Mouse (Mus musculus) hindbrain, embryonic 13.5 days (tissue): ENCODE measurements around the gene Spem1. TPM values are rescaled to one million over a fixed set of nuclear protein-coding genes. Genes with fewer than 3 reads are reported as not detected.
"Not testable (repeated sequence)": the region's sequence is repeated elsewhere in the genome, so short reads cannot be mapped to it uniquely, and the experiment has no call there.

Experiments
- ATAC-seq: fragments of 200-750 bp; cut with Nextera tagmentation; 2 replicates; pipeline ENCODE4 v1.8.0; 2017; ENCODE audit warnings: moderate TSS enrichment; ENCODE audit not compliant: low FRiP score
- H3K27ac ChIP-seq: fragments of 300-500 bp; sonication (generic); 2 replicates; pipeline ENCODE4 v1.5.1; 2015; ENCODE audit warnings: inconsistent platforms, mild to moderate bottlenecking, moderate library complexity
- H3K27me3 ChIP-seq: fragments of 300-500 bp; sonication (generic); 2 replicates; pipeline ENCODE4 v1.6.1; 2015; ENCODE audit warnings: mild to moderate bottlenecking, inconsistent platforms
- H3K36me3 ChIP-seq: fragments of 300-500 bp; sonication (generic); 2 replicates; pipeline ENCODE4 v1.6.1; 2015; ENCODE audit warnings: mild to moderate bottlenecking, inconsistent platforms
- H3K4me1 ChIP-seq: fragments of 300-500 bp; sonication (generic); replicated peaks from 2 replicates; pipeline ENCODE4 v1.6.1; 2015; ENCODE audit warnings: inconsistent platforms
- H3K4me2 ChIP-seq: fragments of 300-500 bp; sonication (generic); 2 replicates; pipeline ENCODE4 v1.6.1; 2015; ENCODE audit warnings: inconsistent platforms, mild to moderate bottlenecking, moderate library complexity
- H3K4me3 ChIP-seq: fragments of 300-500 bp; sonication (generic); 2 replicates; pipeline ENCODE4 v1.5.1; 2015; ENCODE audit warnings: mild to moderate bottlenecking, inconsistent platforms
- H3K9ac ChIP-seq: fragments of 300-500 bp; sonication (generic); 2 replicates; pipeline ENCODE4 v1.6.1; 2015; ENCODE audit warnings: mild to moderate bottlenecking, inconsistent platforms
- H3K9me3 ChIP-seq: fragments of 300-500 bp; sonication (generic); 2 replicates; pipeline ENCODE4 v1.6.1; 2016; ENCODE audit warnings: inconsistent platforms
- WGBS: fragments of 180-500 bp; shearing (Covaris S2); methylation state at CpG from one replicate; pipeline ENCODE4 v1.1.7; 2015; 5-methylcytosine and 5-hydroxymethylcytosine counted together
- polyA plus RNA-seq: library from polyadenylated mRNA; unstranded; fragments of >200 nt; fragmentation: Nextera tagmentation; extraction: Ambion mirVana; gene quantifications from 2 replicates; pipeline ENCODE4 v1.2.1, GENCODE M21; 2015

Gene Spem1
- 0.70 and 0.81 TPM in 2 replicates for polyA plus RNA-seq

DNA sequence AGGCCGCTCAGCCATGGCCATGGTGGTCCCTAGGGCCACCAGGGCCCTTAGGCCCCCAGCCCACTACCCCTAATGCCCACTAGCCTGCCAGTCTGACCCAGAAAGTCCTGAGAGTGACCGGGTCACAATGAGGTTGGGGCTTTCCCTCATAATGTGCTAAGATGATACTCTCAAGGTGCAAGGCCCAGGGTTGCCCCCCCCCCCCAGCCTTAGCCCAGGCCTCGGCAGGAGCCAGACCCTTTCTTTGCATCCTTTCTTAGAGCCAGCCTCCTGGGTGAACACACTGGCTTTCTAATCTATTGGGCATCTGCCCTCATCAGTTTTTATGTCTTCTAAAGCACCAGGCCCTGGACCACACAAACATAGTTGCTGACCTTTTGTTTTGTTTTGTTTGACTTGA is at the start of gene Spem1:
Spem1 (minus strand) TSS at position 101 of the 400 bp plus-strand sequence.
- Histone ChIP-seq H3K27ac (no peak within 1 kb of the TSS), H3K27me3 (no peaks in the 10 kb centered on the region), H3K4me1 (no peaks in the 10 kb centered on the region), H3K4me3 (no peak within 1 kb of the TSS), H3K9ac (no peak within 1 kb of the TSS), H3K9me3 (no peaks in the 10 kb centered on the region), H3K36me3 (peaks cover 31% of the 10 kb centered on the region), H3K4me2 (no peak within 1 kb of the TSS)
- WGBS = 93% methylated on average over 3 of the region's 3 CpGs
- no peak for ATAC-seq

DNA sequence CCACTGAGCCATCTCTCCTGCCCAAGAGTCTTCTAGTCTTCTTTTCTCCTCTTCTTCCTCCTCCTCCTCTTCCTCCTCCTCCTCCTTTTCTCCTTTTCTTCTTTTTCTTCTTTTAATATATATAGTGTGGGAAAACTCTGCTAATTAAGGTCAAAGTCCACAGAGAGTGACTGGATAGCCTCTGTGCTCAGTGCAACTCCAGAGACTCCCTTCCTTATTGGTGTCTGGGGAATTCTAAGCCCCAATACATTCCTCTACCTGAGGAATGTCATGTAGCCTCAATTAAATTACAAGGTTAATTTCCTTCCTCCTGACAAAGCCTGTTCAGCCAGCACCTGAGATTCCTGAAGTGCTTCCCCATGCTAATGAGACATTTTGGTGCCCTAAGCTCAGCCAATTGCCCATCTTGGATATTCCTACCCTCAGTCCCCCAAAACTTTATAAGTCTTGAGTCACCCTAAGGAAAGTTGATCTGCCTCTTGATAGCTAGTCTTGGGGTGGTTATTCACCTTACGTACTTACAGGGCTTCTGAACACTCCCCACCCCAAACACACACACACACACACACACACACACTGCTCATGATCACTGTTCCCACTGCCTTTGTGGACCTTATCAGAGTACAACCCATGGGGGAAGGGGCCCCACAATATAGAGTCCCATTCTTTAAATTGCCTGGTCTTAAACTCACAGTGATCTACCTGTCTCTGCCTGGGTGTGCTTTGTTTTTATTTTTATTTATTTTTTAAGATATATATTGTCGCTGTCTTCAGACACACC is 48.5 kb upstream of the Spem1 start:
- Histone ChIP-seq H3K27me3 (no peaks in the 10 kb centered on the region; the same call in 1 of the 2 replicates), H3K36me3 (no peaks in the 10 kb centered on the region), H3K4me3 (no peak overlapping the region), H3K9ac (no peak overlapping the region), H3K27ac (no peak overlapping the region), H3K9me3 (no peaks in the 10 kb centered on the region), H3K4me1 (no peaks in the 10 kb centered on the region), H3K4me2 (no peak overlapping the region)
- no peak for ATAC-seq
- WGBS = 94% methylated on average over 2 of the region's 2 CpGs

DNA sequence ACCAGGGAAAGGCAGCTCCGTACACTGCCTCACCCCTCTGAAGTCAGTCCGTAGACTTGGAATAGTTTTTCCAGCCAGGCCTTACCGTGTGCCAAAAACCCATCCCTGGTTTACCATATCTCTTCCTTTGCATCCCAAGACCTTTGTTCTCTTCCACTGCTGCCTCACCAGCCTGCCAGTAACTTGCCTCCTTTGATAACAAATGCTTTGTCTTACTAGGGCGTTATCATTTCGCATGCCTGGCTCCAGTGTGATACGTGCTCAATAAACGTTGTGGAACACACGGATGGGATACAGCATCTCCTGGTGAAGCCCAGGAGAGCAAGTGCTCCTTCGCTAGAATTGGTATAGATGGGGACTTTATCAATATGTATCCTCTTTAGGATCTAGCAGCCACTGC is 45.4 kb upstream of the Spem1 start:
- Histone ChIP-seq H3K9me3 (no peaks in the 10 kb centered on the region), H3K9ac (0 out of 2 replicates have a peak overlapping the region, but pooled peaks have one; percentile 39), H3K4me3 (no peak overlapping the region), H3K27me3 (no peaks in the 10 kb centered on the region; the same call in 1 of the 2 replicates), H3K27ac (no peak overlapping the region), H3K36me3 (no peaks in the 10 kb centered on the region), H3K4me1 (no peaks in the 10 kb centered on the region), H3K4me2 (no peak overlapping the region)
- no peak for ATAC-seq
- whole genome bisulfite sequencing = 73% methylated on average over 9 of the region's 9 CpGs

DNA sequence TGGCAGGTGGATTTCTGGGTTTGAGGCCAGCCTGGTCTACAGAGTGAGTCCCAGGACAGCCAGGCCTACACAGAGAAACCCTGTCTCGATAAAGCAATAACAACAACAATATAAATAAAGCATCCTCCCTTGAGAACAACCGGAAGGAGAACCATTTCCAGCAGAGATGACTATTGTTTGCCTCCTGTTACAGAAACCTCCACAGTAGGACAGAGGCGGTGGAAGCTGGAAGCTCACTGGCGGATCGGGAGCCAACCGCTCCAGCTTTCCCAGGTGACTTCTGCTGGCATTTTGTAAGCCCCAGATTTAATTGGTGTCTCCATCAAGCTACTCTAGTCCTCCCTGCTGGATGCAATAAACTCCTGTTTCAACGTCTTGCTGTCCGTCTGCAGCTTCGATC is 43.6 kb upstream of the Spem1 start:
- ATAC-seq = no peak
- Histone ChIP-seq H3K4me1 (no peaks in the 10 kb centered on the region), H3K4me3 (no peak overlapping the region), H3K27me3 (no peaks in the 10 kb centered on the region; the same call in 1 of the 2 replicates), H3K9ac (no peak overlapping the region; the same call in 1 of the 2 replicates), H3K4me2 (no peak overlapping the region), H3K36me3 (no peaks in the 10 kb centered on the region), H3K27ac (no peak overlapping the region), H3K9me3 (no peaks in the 10 kb centered on the region)
- 79% methylated on average over 9 of the region's 9 CpGs for WGBS

DNA sequence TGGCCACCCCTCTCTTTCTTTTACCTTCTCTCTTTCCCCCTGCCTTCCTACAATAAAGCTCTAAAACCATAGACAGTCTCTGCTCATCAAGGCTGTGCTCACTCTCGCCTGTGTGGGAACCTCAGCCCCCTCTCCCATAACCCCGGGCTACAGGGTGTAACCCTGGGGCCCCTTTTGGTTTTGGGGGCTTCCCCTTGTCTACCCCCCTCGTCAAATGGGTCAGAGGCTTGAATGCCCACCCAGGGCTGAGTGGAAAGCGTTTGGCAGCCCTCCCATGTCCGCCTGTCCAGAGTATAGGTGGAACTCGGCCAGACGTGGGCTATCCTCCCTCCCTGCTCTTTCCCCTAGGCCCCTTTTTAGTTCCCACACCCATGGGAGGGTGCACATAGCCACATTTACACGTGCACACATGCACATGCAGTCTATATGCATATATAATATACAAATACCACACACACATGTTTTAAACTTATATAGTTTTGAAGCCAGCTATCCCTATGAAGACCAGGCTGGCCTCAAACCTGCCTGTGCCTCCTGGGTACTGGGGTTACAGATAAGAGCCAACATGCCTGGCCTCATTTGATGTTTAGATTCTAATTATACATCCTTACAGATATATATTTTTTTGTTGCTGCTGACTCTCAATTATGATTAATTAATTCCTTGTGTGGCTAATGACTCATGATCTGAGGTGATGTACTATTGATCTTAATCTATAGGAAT is 42.3 kb upstream of the Spem1 start:
- no peak overlapping the region for H3K27ac ChIP-seq
- peaks cover 6% of the 10 kb centered on the region for H3K27me3 ChIP-seq
- no peaks in the 10 kb centered on the region for H3K9me3 ChIP-seq
- H3K9ac ChIP-seq = no peak overlapping the region
- H3K36me3 ChIP-seq = no peaks in the 10 kb centered on the region
- no peak overlapping the region for H3K4me3 ChIP-seq
- 56% methylated on average over 8 of the region's 8 CpGs for WGBS
- no peak overlapping the region for H3K4me2 ChIP-seq
- ATAC-seq = no peak
- H3K4me1 ChIP-seq = no peaks in the 10 kb centered on the region

DNA sequence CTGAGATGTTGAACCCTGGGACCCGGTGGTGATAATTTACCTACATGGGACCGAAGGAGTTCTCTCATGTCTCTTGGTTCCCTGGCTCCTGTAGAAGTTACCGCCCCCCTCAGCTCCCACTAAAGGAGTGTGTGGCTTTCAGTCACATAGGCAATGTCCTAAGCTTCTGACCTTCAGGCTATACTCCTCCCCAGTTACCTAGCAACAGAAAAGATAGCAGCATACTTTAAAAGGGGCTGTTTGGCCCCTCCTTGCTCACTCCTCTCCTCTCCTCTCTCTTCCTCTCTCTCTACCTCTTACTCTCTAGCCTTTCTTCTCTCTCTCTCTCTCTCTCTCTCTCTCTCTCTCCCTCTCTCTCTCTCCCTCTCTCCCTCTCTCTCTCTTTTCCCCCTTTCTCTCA is 41.7 kb upstream of the Spem1 start:
- not testable (repeated sequence) for H3K9me3 ChIP-seq, H3K4me3 ChIP-seq, H3K9ac ChIP-seq, H3K27ac ChIP-seq, H3K4me1 ChIP-seq, H3K4me2 ChIP-seq, H3K36me3 ChIP-seq, ATAC-seq
- WGBS = 83% methylated on average over 3 of the region's 3 CpGs
- peaks cover 12% of the 10 kb centered on the region for H3K27me3 ChIP-seq

DNA sequence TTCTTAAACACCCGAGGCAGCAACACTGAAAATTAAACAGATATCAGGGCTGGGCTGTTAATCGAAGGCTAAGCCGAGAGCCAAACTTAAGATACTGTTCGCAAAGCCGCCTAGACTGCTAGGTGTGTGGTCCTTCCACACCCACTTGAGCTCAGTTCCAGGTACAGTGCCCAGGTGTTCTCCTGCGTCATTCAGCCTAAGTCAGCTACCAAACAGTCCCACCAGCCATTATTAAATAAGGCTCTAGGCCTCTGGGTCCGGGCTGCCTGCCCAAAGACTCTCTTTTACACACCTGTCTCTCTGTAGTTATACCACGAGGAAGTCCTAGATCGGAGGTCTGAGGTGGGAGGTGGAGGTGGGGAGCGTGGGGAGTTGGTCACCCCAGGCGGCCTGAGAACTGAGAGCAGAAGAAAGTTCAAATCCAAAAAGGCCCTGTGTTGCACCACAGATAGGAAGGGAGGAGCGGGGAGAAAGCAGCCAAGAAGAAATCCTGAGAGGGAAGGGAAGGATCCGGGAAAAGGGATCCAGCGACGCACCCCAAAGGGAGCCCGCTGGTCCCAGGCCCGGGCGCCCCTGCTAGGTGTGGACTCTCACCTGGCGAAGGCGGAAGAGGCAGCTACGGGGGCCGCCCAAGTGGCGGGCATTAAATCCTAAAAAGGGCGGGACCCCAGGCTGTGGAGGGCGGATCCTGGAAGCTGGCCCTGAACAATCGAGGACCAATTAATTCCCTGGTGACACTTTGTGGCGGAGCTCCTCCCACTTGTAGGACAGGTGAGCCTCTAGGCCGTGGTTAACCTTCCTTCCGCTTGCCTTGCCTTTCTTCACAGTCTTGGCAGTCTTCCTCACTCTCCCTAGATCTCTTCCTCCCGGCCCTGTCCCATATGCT is 36.4 kb upstream of the Spem1 start, which contains the start of gene Tnk1:
Tnk1 (minus strand) TSS at position 618 of the 886 bp plus-strand sequence.
- H3K4me1 ChIP-seq = peaks cover 6% of the 10 kb centered on the region; the same call in 1 of the 2 replicates
- no peak within 1 kb of the TSS for H3K27ac ChIP-seq
- no peak within 1 kb of the TSS for H3K9ac ChIP-seq
- H3K4me3 ChIP-seq = no peak within 1 kb of the TSS
- no peaks in the 10 kb centered on the region for H3K9me3 ChIP-seq
- 23% methylated on average over 30 of the region's 30 CpGs for WGBS
- H3K27me3 ChIP-seq = peaks cover 35% of the 10 kb centered on the region
- no peak within 1 kb of the TSS for H3K4me2 ChIP-seq
- no peak for ATAC-seq
- no peaks in the 10 kb centered on the region for H3K36me3 ChIP-seq

DNA sequence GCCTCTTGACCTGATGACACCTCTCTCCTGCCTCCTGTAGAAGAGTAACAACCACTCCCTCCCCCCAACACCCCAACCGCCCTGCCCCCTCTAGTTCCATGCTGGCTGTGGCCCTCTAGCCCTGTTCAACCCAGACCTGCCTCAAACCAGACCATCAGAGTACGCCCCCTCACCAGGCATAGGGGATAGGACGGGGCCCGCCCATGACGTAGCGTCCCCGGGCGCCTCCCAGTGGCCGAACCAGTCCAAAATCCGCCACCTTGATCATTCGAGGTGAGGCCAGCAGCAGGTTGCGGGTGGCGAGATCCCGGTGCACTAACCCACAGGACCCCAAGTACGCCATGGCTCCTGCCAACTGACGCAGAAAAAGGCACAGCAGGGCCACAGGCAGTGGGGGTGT is 33.4 kb upstream of the Spem1 start:
- 17% methylated on average over 16 of the region's 16 CpGs for WGBS
- Histone ChIP-seq H3K27ac (no peak overlapping the region), H3K4me1 (peaks cover 7% of the 10 kb centered on the region), H3K9ac (no peak overlapping the region), H3K27me3 (peaks cover 35% of the 10 kb centered on the region), H3K4me3 (no peak overlapping the region), H3K4me2 (no peak overlapping the region), H3K9me3 (no peaks in the 10 kb centered on the region), H3K36me3 (peaks cover 25% of the 10 kb centered on the region)
- no peak for ATAC-seq

DNA sequence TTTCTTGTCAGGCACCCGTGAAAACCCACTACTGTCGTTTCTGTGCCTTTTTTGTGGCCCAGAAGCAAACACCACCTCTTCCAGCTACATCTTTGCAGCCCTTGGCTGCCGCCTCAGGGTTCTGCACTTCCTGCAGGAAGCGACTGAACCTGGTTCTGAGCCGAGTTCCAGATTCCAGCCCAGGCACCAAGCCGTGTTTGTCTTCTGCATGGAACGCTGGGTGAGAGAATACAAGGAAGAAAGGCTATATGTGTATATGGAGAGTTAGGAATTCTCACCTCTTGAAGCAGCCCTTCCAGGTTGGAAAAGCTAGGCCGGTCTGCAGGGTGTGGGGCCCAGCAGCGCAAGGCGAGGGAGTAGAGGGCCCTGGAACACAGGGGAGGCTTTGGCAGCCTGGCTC is 32.7 kb upstream of the Spem1 start:
- ATAC-seq = no peak
- no peak overlapping the region for H3K4me3 ChIP-seq
- H3K4me1 ChIP-seq = peaks cover 14% of the 10 kb centered on the region
- H3K9me3 ChIP-seq = no peaks in the 10 kb centered on the region
- no peak overlapping the region for H3K9ac ChIP-seq
- H3K27ac ChIP-seq = no peak overlapping the region; the same call in 1 of the 2 replicates
- H3K4me2 ChIP-seq = no peak overlapping the region
- peaks cover 32% of the 10 kb centered on the region for H3K36me3 ChIP-seq
- H3K27me3 ChIP-seq = peaks cover 32% of the 10 kb centered on the region
- WGBS = 88% methylated on average over 10 of the region's 10 CpGs

DNA sequence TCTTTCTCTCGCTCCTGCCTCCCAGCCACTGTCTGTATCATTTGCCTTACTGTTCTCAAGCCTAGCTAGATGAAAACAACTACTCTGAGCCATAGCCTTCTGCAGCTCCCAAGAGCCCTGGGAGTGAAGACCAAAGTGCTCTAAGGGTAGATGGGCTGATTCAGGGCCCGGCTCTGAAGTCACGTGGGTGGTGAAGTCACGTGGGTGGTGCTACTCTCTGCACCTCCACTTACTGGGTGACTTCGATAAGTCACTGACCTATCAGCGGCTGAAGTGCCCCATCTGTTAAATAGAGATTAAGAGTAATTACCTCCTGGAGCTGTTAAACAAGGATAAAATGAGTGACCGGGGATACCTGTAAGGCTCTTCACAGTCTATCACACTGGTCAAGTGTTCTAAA is 32.0 kb upstream of the Spem1 start:
- H3K27ac ChIP-seq = no peak overlapping the region
- H3K4me1 ChIP-seq = peaks cover 18% of the 10 kb centered on the region
- H3K4me3 ChIP-seq = no peak overlapping the region
- H3K9ac ChIP-seq = no peak overlapping the region
- H3K9me3 ChIP-seq = no peaks in the 10 kb centered on the region
- no peak for ATAC-seq
- no peak overlapping the region for H3K4me2 ChIP-seq
- H3K27me3 ChIP-seq = peaks cover 26% of the 10 kb centered on the region
- peaks cover 39% of the 10 kb centered on the region for H3K36me3 ChIP-seq
- 78% methylated on average over 7 of the region's 7 CpGs for WGBS

DNA sequence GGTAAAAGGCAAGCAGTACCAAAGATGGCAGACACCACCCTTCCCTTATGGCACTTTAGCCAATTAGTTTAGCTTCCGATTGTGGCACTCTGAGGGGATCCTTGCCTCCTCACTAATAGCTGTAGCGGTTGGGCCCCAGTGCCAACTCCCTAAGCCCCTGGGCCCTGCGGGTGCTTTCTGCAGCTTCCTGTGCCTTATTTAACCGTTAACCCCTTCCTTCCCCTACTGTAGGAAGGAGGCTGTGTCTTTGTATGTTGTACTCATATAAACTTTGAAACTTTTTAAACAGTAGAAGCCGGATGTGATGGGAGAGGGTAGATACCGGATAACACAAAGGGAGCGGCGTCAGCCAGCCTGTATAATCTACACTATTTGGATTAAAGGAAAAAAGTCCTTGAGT is 28.8 kb upstream of the Spem1 start:
- Histone ChIP-seq H3K4me3 (no peak overlapping the region), H3K9ac (no peak overlapping the region), H3K27ac (no peak overlapping the region), H3K4me1 (peaks cover 43% of the 10 kb centered on the region), H3K4me2 (no peak overlapping the region), H3K36me3 (peaks cover 49% of the 10 kb centered on the region), H3K9me3 (no peaks in the 10 kb centered on the region), H3K27me3 (no peaks in the 10 kb centered on the region)
- ATAC-seq = no peak
- 79% methylated on average over 8 of the region's 8 CpGs for WGBS

DNA sequence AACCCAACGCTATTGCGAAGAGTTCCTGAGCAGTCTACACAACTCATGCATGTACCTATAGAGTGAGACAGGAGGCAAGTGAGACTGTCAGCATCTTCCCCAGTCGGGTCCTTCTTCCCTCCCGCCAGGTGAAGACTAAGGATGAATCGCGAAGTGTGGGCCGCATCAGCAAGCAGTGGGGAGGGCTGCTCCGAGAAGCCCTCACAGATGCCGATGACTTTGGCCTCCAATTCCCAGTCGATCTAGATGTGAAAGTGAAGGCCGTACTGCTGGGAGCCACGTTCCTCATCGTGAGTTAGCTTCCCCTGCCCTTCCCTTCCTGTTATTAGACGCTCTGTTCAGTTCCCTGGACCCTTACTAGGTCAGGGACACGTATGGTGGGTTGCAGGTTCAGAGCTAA is 27.9 kb upstream of the Spem1 start:
- H3K27ac ChIP-seq = no peak overlapping the region
- WGBS = 95% methylated on average over 15 of the region's 15 CpGs
- H3K4me3 ChIP-seq = no peak overlapping the region
- no peaks in the 10 kb centered on the region for H3K27me3 ChIP-seq
- H3K4me1 ChIP-seq = peaks cover 45% of the 10 kb centered on the region
- no peak for ATAC-seq
- H3K36me3 ChIP-seq = peaks cover 49% of the 10 kb centered on the region
- H3K4me2 ChIP-seq = no peak overlapping the region
- no peaks in the 10 kb centered on the region for H3K9me3 ChIP-seq
- H3K9ac ChIP-seq = no peak overlapping the region
